Mouse (Mus musculus): ENCODE results near the gene A2m. TPM values are rescaled to one million over a fixed set of nuclear protein-coding genes. Genes with fewer than 3 reads are reported as not detected.
A peak's percentile ranks its signal among the peaks of the same experiment; 100 is the strongest.

A2m gene
- polyA plus RNA-seq, 1 experiment from 2014 or later, result 2.1 TPM

GRCm38 (mm10) chr6:121634520-121634919 lies 656 bp upstream of the A2m start:
- ATAC-seq (no peak), DNase-seq (ENCODE audit: low spot score) (no peak)
- Histone ChIP-seq H3K27ac (ENCODE audit: low read length) (no peak overlapping the region), H3K4me2 (replicated peaks; ENCODE audit: low read depth, low read length) (no peak overlapping the region), H3K9ac (replicated peaks; ENCODE audit: low read depth) (no peak overlapping the region), H3K9me3 (ENCODE audit: low read length) (no peaks in the 10 kb centered on the region), H3K36me3 (ENCODE audit: insufficient read depth, low read length) (no peaks in the 10 kb centered on the region), H3K4me3 (ENCODE audit: low read depth, low read length) (no peak overlapping the region), H3K4me1 (ENCODE audit: insufficient read depth, low read depth, low read length) (no peaks in the 10 kb centered on the region), H3K27me3 (replicated peaks; ENCODE audit: insufficient read depth, low read length) (no peaks in the 10 kb centered on the region)
- WGBS, result 47% methylated on average over 13 of the region's 13 CpGs
- no peak for TF ChIP-seq CTCF (IDR thresholded peaks at IDR 0.05)
- TF ChIP-seq EP300 (IDR thresholded peaks at IDR 0.05), result no peak

GRCm38 (mm10) chr6:121635878-121636371 lies 749 bp downstream of the A2m start:
- whole genome bisulfite sequencing, result 6% methylated on average over 12 of the region's 12 CpGs
- H3K36me3 ChIP-seq (ENCODE audit: insufficient read depth, low read length), result no peaks in the 10 kb centered on the region
- no peaks in the 10 kb centered on the region for H3K27me3 ChIP-seq (replicated peaks; ENCODE audit: insufficient read depth, low read length)
- no peaks in the 10 kb centered on the region for H3K9me3 ChIP-seq (ENCODE audit: low read length)
- no peak for TF ChIP-seq CTCF (IDR thresholded peaks at IDR 0.05)
- TF ChIP-seq EP300 (IDR thresholded peaks at IDR 0.05), result no peak
- H3K4me1 ChIP-seq (ENCODE audit: insufficient read depth, low read depth, low read length), result no peaks in the 10 kb centered on the region
- ATAC-seq, result no peak
- no peak overlapping the region for H3K9ac ChIP-seq (replicated peaks; ENCODE audit: low read depth)
- peak overlapping the region; percentile 27 for H3K4me2 ChIP-seq (replicated peaks; ENCODE audit: low read depth, low read length)
- no peak overlapping the region for H3K4me3 ChIP-seq (ENCODE audit: low read depth, low read length)
- peak; percentile 39 for DNase-seq (ENCODE audit: low spot score)
- no peak overlapping the region for H3K27ac ChIP-seq (ENCODE audit: low read length)

- no peak overlapping the region for H3K9ac ChIP-seq (replicated peaks; ENCODE audit: low read depth)
- ATAC-seq (no peak), DNase-seq (ENCODE audit: low spot score) (no peak)
- TF ChIP-seq CTCF (IDR thresholded peaks at IDR 0.05) (no peak), EP300 (IDR thresholded peaks at IDR 0.05) (no peak)
- no peaks in the 10 kb centered on the region for H3K9me3 ChIP-seq (ENCODE audit: low read length)
- no peak overlapping the region for H3K4me3 ChIP-seq (ENCODE audit: low read depth, low read length)
- H3K4me2 ChIP-seq (replicated peaks; ENCODE audit: low read depth, low read length), result no peak overlapping the region
- no peak overlapping the region for H3K27ac ChIP-seq (ENCODE audit: low read length)
- no peaks in the 10 kb centered on the region for H3K36me3 ChIP-seq (ENCODE audit: insufficient read depth, low read length)
- no peaks in the 10 kb centered on the region for H3K4me1 ChIP-seq (ENCODE audit: insufficient read depth, low read depth, low read length)
- no peaks in the 10 kb centered on the region for H3K27me3 ChIP-seq (replicated peaks; ENCODE audit: insufficient read depth, low read length)
- 58% methylated on average over 11 of the region's 11 CpGs for WGBS
Observed at GRCm38 (mm10) chr6:121648499-121648898, 13.3 kb downstream of the A2m start.

Other genes starting within 250 kb of the A2m start
- gene Iqsec3, start 161.7 kb upstream of the A2m start, polyA plus RNA-seq (2015; fragmentation: Nextera tagmentation; extraction: Ambion mirVana), result not detected in 2 replicates
- not detected in 2 replicates for gene Gm7298, start 97.6 kb downstream of the A2m start, polyA plus RNA-seq (2015; fragmentation: Nextera tagmentation; extraction: Ambion mirVana)
- gene Mug1, start 203.2 kb downstream of the A2m start, polyA plus RNA-seq (2015; fragmentation: Nextera tagmentation; extraction: Ambion mirVana), result not detected in 2 replicates